Mouse (Mus musculus) intestine, embryonic 14.5 days (tissue): ENCODE results near the gene Slc6a3. TPM values are rescaled to one million over a fixed set of nuclear protein-coding genes. Genes with fewer than 3 reads are reported as not detected.
A peak's percentile ranks its signal among the peaks of the same experiment; 100 is the strongest.

Experiments
- ATAC-seq: fragments of 200-750 bp; cut with Nextera tagmentation; replicated peaks from 2 replicates; pipeline ENCODE4 v1.8.0; 2017; ENCODE audit warnings: low read depth, moderate number of reproducible peaks, moderate TSS enrichment, moderate library complexity; ENCODE audit not compliant: low FRiP score, low TSS enrichment
- DNase-seq: peaks from one replicate; pipeline ENCODE4 v3.0.0-alpha.2; 2018; ENCODE audit warnings: low spot score
- H3K27ac ChIP-seq: fragments of 300-500 bp; sonication (generic); 2 replicates; pipeline ENCODE4 v1.5.1; 2014; ENCODE audit warnings: low read depth, mild to moderate bottlenecking, control low read depth
- H3K27me3 ChIP-seq: fragments of 300-500 bp; sonication (generic); replicated peaks from 2 replicates; pipeline ENCODE4 v1.6.1; 2014; ENCODE audit warnings: low read length, control low read depth; ENCODE audit not compliant: control insufficient read depth, insufficient read depth
- H3K36me3 ChIP-seq: fragments of 300-500 bp; sonication (generic); 2 replicates; pipeline ENCODE4 v1.6.1; 2014; ENCODE audit warnings: low read length, control low read depth; ENCODE audit not compliant: control insufficient read depth, insufficient read depth
- H3K4me1 ChIP-seq: fragments of 300-500 bp; sonication (generic); replicated peaks from 2 replicates; pipeline ENCODE4 v1.6.1; 2014; ENCODE audit warnings: low read length, control low read depth, mixed read lengths; ENCODE audit not compliant: control insufficient read depth, insufficient read depth
- H3K4me2 ChIP-seq: fragments of 300-500 bp; sonication (generic); 2 replicates; pipeline ENCODE4 v1.6.1; 2014; ENCODE audit warnings: low read length
- H3K4me3 ChIP-seq: fragments of 300-500 bp; sonication (generic); 2 replicates; pipeline ENCODE4 v1.5.1; 2014; ENCODE audit warnings: low read depth, low read length, control low read depth, mixed read lengths
- H3K9ac ChIP-seq: fragments of 300-500 bp; sonication (generic); 2 replicates; pipeline ENCODE4 v1.6.1; 2014; ENCODE audit warnings: mild to moderate bottlenecking, low read length
- H3K9me3 ChIP-seq: fragments of 300-500 bp; sonication (generic); 2 replicates; pipeline ENCODE4 v1.6.1; 2016; ENCODE audit warnings: low read length, control low read depth; ENCODE audit not compliant: control insufficient read depth
- WGBS: fragments of 180-500 bp; shearing (Covaris S2); extraction: QIAGEN DNeasy Blood & Tissue Kit; methylation state at CpG from one replicate; pipeline ENCODE4 v1.1.7; 2014; 5-methylcytosine and 5-hydroxymethylcytosine counted together
- polyA plus RNA-seq: library from polyadenylated mRNA; unstranded; fragments of >200 nt; fragmentation: Nextera tagmentation; extraction: Ambion mirVana; gene quantifications from 2 replicates; pipeline ENCODE4 v1.2.1, GENCODE M21; 2014

Slc6a3 gene
- polyA plus RNA-seq, 1 experiment from 2014 or later, result 0.09 TPM

DNA sequence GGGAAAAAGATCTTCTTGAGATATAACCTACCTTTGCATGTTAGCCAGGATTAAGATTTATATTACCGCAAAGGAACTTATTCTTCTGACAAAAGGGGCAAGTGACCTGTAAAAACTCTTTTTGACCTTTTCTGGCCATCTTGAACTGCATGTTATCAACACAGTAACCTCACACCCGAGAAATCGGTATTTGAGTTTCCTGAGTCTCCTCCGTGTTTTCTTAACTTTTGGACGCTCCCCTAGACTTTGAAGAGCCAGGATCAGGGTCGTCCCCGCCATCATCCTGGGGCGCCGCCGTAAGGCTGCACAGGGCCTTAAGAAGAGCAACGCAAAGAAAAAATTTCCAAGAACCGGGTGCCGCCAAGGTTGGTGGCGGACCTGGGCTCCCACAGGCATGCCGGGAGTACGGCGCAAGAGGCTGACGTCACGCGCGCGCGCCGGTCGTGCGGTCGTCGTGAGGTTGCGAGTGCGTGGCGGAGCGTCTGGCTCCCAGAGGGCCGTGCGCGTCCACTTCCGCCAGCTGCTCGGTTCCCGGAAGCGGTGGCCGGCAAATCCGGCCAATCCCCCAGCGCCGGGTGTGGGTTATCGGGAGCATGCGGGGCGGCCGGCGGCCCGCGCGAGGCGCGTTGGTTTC, 67.1 kb downstream of the Slc6a3 start, which contains the start of gene Clptm1l:
Gene Clptm1l, plus strand, starts transcription at position 485 of the 634 bp plus-strand sequence.
- Histone ChIP-seq H3K36me3 (peaks cover 27% of the 10 kb centered on the region), H3K9ac (peak within 1 kb of the TSS; percentile 67), H3K4me3 (peak within 1 kb of the TSS; percentile 86), H3K27ac (peak within 1 kb of the TSS; percentile 43), H3K27me3 (no peaks in the 10 kb centered on the region), H3K4me1 (peaks cover 14% of the 10 kb centered on the region), H3K9me3 (no peaks in the 10 kb centered on the region), H3K4me2 (peak within 1 kb of the TSS; percentile 97)
- DNase-seq, result peak; percentile 97
- ATAC-seq, result peak; percentile 99
- WGBS, result under 1% methylated on average over 46 of the region's 53 CpGs

DNA sequence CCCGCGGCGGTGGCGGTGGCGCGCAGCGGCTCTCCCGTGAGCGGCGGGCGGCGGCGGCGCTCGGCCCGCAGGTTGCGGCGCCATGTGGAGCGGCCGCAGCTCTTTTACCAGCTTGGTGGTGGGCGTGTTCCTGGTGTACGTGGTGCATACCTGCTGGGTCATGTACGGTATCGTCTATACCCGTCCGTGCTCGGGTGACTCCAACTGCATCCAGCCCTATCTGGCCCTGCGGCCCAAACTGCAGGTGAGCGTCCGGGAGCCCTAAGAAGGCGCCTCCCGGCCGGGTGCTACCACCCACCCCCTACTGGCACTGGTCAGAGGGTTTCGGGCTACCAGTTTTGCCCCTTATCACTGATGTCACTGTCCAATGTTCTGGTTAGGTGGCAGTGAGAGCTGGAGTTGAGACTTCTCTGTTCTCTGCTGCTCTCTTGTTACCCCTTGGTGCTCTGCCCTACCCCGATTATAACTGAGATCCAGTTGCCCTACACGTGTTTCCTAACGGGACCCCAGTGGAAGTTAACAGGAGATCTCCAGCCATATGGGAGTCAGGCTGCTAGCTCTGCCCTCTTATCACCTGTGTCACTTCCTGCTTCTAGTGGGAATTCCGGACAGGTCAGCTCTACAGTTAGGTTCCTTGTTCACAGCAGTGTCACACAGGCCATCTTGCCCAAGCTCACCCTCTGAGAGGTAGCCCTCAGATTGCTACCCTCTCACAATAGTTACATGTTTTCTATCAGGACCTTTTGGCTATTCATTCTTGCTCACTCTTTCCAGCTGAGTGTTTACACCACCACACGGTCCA, 67.8 kb downstream of the Slc6a3 start:
- no peaks in the 10 kb centered on the region for H3K27me3 ChIP-seq
- WGBS, result 4% methylated on average over 31 of the region's 39 CpGs
- peak overlapping the region; percentile 97 for H3K4me2 ChIP-seq
- peak overlapping the region; percentile 86 for H3K4me3 ChIP-seq
- peak overlapping the region; percentile 67 for H3K9ac ChIP-seq
- H3K4me1 ChIP-seq, result peaks cover 14% of the 10 kb centered on the region
- peak overlapping the region; percentile 43 for H3K27ac ChIP-seq
- no peaks in the 10 kb centered on the region for H3K9me3 ChIP-seq
- H3K36me3 ChIP-seq, result peaks cover 34% of the 10 kb centered on the region
- DNase-seq (no peak), ATAC-seq (peak; percentile 87)

DNA sequence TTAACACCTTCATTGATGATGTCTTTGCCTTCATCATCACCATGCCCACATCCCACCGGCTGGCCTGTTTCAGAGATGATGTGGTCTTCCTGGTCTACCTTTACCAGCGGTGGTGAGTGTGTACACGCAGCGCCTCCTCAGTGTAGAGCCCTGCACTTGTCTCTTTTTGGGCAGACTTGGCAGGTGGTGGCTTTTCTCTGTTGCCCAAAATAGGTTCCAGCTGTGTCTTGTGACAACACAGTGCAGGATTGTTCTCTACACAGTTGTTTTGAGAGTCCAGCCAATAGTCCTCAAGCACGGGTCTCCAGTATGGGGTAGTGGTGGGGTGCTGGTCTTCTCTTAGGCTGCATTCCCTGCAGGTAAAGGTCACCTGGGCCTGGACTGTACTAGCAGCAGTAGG, 81.9 kb downstream of the Slc6a3 start:
- ATAC-seq, result no peak
- H3K9me3 ChIP-seq, result no peaks in the 10 kb centered on the region
- WGBS, result 92% methylated on average over 5 of the region's 5 CpGs

DNA sequence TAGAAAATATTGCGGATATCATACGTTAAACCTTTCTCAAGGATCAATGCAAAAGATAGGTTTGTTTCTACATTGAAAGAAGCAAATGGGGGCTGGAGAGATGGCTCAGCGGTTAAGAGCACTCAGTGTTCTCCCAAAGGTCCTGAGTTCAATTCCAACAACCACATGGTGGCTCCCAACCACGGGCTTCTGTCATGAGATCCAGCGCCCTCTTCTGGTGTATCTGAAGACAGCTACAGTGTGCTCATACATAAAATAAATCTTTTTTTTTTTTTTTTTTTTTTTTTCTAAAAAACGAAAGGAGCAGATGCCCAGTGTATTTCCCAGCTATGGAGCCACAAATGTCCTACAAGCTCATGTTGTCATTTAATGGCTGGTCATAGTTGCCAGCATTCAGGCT, 84.1 kb downstream of the Slc6a3 start:
- no peak overlapping the region for H3K27ac ChIP-seq
- H3K4me1 ChIP-seq, result no peaks in the 10 kb centered on the region
- H3K9ac ChIP-seq, result no peak overlapping the region
- DNase-seq (no peak), ATAC-seq (no peak)
- H3K4me2 ChIP-seq, result no peak overlapping the region
- H3K9me3 ChIP-seq, result no peaks in the 10 kb centered on the region
- peaks cover 56% of the 10 kb centered on the region for H3K36me3 ChIP-seq
- 71% methylated on average over 6 of the region's 6 CpGs for WGBS
- H3K4me3 ChIP-seq, result no peak overlapping the region
- no peaks in the 10 kb centered on the region for H3K27me3 ChIP-seq

More for the DNA sequence above, 81.9 kb downstream of the Slc6a3 start:
- H3K27ac ChIP-seq, result no peak overlapping the region
- DNase-seq, result no peak
- H3K9ac ChIP-seq, result no peak overlapping the region
- H3K4me3 ChIP-seq, result no peak overlapping the region
- no peaks in the 10 kb centered on the region for H3K27me3 ChIP-seq
- peaks cover 78% of the 10 kb centered on the region for H3K36me3 ChIP-seq
- H3K4me2 ChIP-seq, result no peak overlapping the region
- H3K4me1 ChIP-seq, result no peaks in the 10 kb centered on the region

DNA sequence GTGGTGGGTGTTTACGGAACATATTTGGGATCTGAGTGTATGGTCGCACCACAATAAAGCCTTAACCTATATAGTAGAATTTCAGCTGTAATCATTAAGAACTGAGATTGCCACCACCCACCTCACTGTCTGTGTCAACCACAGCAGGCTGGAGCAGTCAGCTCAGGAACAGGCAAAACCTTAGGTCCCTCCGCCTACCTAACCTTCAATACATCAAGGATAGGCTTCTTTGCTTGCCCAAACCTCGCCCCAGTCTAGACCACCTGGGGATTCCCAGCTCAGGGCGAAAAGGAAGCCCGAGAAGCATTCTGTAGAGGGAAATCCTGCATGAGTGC, 89.8 kb downstream of the Slc6a3 start:
- Histone ChIP-seq H3K9ac (no peak overlapping the region), H3K27ac (no peak overlapping the region), H3K4me1 (no peaks in the 10 kb centered on the region; the same call in 1 of the 2 replicates), H3K4me3 (peak overlapping the region; percentile 65), H3K36me3 (0 out of 2 replicates have a peak, but pooled peaks cover 4% of the 10 kb centered on the region), H3K4me2 (peak overlapping the region; percentile 97), H3K9me3 (no peaks in the 10 kb centered on the region), H3K27me3 (no peaks in the 10 kb centered on the region)
- no peak for DNase-seq
- ATAC-seq, result no peak
- WGBS, result 51% methylated on average over 6 of the region's 6 CpGs

DNA sequence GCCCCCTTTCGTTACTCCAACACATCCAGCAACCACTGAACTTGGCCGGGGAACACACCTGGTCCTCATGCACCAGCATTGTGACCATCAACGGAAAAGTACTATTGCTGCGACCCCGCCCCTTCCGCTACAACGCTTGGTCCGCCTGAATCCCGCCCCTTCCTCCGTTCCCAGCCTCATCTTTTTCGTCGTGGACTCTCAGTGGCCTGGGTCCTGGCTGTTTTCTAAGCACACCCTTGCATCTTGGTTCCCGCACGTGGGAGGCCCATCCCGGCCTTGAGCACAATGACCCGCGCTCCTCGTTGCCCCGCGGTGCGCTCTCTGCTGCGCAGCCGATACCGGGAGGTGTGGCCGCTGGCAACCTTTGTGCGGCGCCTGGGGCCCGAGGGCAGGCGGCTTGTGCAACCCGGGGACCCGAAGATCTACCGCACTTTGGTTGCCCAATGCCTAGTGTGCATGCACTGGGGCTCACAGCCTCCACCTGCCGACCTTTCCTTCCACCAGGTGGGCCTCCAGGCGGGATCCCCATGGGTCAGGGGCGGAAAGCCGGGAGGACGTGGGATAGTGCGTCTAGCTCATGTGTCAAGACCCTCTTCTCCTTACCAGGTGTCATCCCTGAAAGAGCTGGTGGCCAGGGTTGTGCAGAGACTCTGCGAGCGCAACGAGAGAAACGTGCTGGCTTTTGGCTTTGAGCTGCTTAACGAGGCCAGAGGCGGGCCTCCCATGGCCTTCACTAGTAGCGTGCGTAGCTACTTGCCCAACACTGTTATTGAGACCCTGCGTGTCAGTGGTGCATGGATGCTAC, 90.4 kb downstream of the Slc6a3 start, which contains the start of gene Tert:
Gene Tert, plus strand, starts transcription at position 167 of the 805 bp plus-strand sequence.
- Histone ChIP-seq H3K27ac (no peak within 1 kb of the TSS), H3K4me1 (no peaks in the 10 kb centered on the region; the same call in 1 of the 2 replicates), H3K9ac (peak within 1 kb of the TSS; percentile 66), H3K9me3 (no peaks in the 10 kb centered on the region), H3K4me3 (peak within 1 kb of the TSS; percentile 65), H3K4me2 (peak within 1 kb of the TSS; percentile 97), H3K27me3 (no peaks in the 10 kb centered on the region), H3K36me3 (0 out of 2 replicates have a peak, but pooled peaks cover 3% of the 10 kb centered on the region)
- ATAC-seq (peak; percentile 88), DNase-seq (peak; percentile 77)
- WGBS, result 9% methylated on average over 47 of the region's 47 CpGs

Other genes starting within 250 kb of the Slc6a3 start
- 153 and 166 TPM in 2 replicates for gene Mrpl36, start 208.2 kb upstream of the Slc6a3 start, polyA plus RNA-seq
- 428 and 448 TPM in 2 replicates for gene Ndufs6, start 208.2 kb upstream of the Slc6a3 start, polyA plus RNA-seq
- 30.6 and 34.0 TPM in 2 replicates for gene Lpcat1, start 69.5 kb upstream of the Slc6a3 start, polyA plus RNA-seq
- 130 and 141 TPM in 2 replicates for gene Clptm1l, start 67.3 kb downstream of the Slc6a3 start, polyA plus RNA-seq
- gene Tert, start 90.2 kb downstream of the Slc6a3 start, polyA plus RNA-seq, result 4.5 and 5.0 TPM in 2 replicates
- gene Slc6a18, start 141.3 kb downstream of the Slc6a3 start, polyA plus RNA-seq, result not detected in 2 replicates
- 0.13 and 0.28 TPM in 2 replicates for gene Slc6a19, start 168.1 kb downstream of the Slc6a3 start, polyA plus RNA-seq
- 32.8 and 33.1 TPM in 2 replicates for gene Slc12a7, start 196.3 kb downstream of the Slc6a3 start, polyA plus RNA-seq